Mouse (Mus musculus): ENCODE data around the gene Ramp1.

- TF ChIP-seq CTCF (IDR thresholded peaks at IDR 0.05; ENCODE audit: borderline replicate concordance, control insufficient read depth, extremely low read depth, insufficient read depth, low read length, poor library complexity): no peak
- no peak for TF ChIP-seq POLR2A (IDR thresholded peaks at IDR 0.05; ENCODE audit: control insufficient read depth, extremely low read depth, insufficient read depth, low read length, poor library complexity)
These were observed 80.2 kb downstream of the Ramp1 start for GRCm38 (mm10) chr1:91259794-91260193.

Data from thymus, adult 2 months (tissue).